Mouse (Mus musculus): ENCODE measurements around the gene Chchd4.
"Not testable (repeated sequence)": the region's sequence is repeated elsewhere in the genome, so short reads cannot be mapped to it uniquely, and the experiment has no call there.

The Chchd4 gene

GRCm38 (mm10) chr6:91473805-91474440 lies 577 bp upstream of the Chchd4 start:
- no peak for DNase-seq

GRCm38 (mm10) chr6:91472319-91472718 lies 1.0 kb downstream of the Chchd4 start:
- no peak for DNase-seq

GRCm38 (mm10) chr6:91471427-91471826 lies 1.9 kb downstream of the Chchd4 start:
- not testable (repeated sequence) for DNase-seq

- no peak for DNase-seq
Measured at GRCm38 (mm10) chr6:91470712-91471111, 2.6 kb downstream of the Chchd4 start.

GRCm38 (mm10) chr6:91467106-91467505 lies 6.2 kb downstream of the Chchd4 start:
- no peak for DNase-seq

GRCm38 (mm10) chr6:91465756-91466155 lies 7.6 kb downstream of the Chchd4 start:
- no peak for DNase-seq

DNA sequence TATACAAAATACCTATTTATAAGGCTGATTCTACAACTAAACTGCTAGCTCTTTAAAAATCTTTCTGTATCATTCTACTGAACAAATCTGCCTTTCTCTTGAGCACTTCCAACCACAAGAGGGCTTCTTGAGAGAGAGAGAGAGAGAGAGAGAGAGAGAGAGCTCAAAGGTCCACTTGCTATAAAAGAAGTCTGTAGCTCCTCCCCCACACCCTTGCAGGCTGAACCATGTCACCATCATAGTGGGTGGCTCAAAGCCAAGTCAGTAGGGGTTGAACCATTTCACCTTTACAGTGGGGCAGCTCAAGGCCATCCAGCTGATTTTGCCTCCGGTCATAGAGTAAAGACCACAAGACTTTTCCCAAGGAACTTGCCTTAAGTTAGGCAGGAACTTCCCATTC lies 13.9 kb downstream of the Chchd4 start:
- no peak for DNase-seq

DNA sequence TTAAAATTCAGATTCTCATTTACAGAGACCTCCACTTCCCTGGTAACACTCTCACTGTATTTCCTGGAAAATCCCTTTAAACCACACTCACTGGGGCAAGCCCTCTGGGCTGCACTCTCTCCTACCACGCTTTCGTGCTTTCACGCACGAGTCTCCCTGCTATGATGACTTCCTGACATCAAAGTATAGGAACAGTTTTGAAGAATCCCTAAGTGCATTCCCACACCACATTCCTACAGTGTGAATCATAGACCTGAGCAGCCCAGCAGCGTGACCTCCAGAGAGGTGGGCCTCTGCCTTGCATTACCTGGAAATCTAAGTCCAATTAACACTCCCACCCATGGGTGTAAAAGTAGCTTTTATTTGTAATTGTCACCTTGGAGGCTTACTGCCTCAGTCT lies 18.8 kb downstream of the Chchd4 start:
- no peak for DNase-seq

DNA sequence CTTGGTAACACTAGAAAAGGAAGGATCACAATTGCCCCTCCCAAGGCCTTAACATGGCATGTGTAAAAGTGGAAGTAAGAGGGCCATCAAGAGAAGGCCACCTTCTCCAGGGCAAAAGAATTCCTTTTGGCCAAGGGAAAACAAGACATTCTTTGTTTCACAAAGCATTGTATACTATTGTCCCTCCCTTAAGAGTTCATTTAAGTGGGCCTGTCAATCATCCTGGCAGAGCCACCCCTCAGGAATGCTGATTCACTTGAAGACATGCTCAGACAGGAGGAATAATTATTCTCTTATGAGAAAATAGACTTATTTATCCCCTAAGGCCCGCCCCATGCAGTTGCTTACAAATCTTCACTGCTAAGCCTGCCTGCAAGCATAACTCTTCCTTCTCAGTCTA lies 21.3 kb downstream of the Chchd4 start:
- no peak for DNase-seq

DNA sequence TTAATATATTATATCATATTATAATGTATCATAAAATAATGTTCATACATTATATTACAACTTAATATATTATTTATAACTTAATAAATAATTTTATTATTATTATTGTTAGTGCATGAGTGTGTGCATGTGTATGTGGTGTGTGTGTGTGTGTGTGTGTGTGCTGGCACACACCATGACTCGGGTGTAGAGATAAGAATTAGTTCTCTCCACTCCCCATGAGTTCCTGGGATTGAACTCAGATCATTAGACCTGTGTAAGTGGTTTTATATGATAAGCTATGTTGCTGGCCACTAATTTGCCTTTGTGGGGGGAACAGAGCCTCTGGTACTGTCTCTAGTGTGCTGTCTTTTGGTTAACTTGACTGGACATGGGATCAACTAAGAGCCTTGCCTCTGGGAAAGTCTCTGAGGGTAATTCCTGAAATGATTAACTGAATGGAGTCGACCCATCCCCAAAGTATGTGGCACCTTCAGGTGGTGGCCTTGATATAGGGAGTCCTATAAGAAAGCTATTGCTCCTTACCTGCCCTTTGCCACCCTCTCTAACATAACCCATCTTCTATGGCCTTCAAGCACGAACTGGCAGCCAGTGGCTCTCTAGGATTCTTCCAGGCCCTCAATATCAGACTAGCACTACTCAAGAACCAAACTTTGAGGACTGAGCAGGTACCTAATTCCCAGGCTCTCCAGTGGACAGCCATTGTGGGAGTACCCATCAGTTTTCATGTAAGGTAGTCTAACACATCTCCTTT lies 23.7 kb downstream of the Chchd4 start:
- no peak for DNase-seq

- DNase-seq = no peak
Measured at GRCm38 (mm10) chr6:91445316-91445715, 28.0 kb downstream of the Chchd4 start.

DNA sequence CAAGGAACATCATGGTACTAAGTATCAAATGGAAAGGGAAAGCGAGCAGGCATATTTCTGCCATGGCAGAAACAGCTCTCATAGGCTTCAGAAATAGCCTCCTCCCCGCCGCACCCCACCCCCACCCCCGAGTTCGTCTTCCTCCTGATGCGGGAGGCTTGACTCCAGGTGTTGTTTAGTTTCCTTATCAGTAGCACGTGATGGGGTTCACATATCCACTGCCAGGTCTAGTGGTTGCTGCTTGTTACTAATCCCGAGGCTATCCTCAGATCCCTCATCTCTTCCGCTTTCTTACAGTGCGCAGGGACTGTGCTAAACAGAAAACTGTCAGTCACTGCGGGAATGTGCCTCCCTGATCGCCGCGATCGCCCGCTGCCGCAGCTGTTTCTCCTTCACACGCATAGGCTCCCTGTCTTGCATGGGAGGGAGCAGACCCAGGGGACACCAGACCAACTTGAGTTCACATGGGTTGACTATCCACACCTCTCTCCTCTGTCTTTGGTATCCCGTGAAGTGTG lies 32.1 kb downstream of the Chchd4 start:
- no peak for DNase-seq

GRCm38 (mm10) chr6:91440474-91441144 lies 32.7 kb downstream of the Chchd4 start:
- peak; percentile 98 for DNase-seq

- DNase-seq = no peak
Measured at GRCm38 (mm10) chr6:91424151-91424550, 49.2 kb downstream of the Chchd4 start.

DNA sequence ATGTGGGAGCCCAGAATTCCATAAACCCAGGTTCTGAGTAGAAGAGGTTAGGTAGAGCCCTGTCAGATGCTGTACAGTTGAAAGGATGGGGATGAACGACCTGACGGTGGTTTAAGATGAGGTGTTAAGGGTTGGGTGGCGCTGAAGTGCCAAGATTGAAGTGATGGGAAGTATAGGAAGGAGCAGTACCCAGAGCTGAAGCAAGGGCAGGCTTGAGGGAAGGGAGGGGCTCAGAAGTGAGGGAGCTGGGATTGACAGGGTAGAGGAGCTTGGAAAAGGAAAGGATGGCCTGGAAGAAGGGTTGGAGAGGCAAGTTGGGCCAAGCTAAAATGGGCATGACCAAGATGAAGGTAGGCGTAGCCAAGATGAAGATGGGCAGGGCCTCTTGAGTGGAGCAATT lies 51.7 kb downstream of the Chchd4 start:
- no peak for DNase-seq

- DNase-seq = no peak
Measured at GRCm38 (mm10) chr6:91417291-91417845, 56.0 kb downstream of the Chchd4 start.

DNA sequence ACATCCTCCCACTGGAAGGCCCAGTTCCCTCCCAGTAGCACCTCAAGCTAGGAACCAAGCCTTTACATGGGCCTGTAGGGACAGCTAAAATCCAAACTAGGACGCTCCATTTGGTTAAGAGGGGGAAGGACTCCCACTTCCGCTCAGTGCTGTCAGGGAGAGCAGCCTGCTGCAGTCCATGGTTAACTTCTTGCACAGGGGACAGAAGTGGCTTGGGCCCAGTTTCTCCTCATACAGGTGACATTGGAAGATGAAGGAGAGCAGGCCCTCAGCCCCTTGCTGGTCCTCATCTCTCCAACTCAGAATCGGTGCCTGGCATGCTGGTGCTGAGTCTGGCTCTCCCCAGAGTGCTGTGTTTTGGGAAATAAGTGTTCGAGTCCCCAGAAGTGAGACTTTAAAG lies 57.2 kb downstream of the Chchd4 start:
- no peak for DNase-seq

DNA sequence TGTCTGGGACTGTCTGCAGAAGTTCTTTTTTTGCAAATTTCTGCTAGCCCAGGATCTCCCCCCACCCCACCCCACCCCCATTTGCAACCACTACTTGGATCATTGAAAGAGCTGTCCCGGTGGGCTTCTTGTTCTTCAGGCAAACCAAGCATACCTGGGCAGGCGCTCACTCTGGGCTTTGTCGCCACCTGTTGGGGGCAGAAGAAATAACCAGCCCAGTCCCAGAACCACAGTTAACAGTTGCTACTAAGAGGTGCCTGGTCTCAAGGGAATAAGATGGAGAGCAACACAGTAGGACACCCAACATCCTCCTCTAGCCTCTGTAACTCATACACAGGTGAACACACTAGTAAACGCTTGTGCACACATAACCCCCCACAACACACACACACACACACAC lies 58.5 kb downstream of the Chchd4 start:
- peak; percentile 71 for DNase-seq
